In genomic region chr8:71465733-71466132, GRCm38 (mm10) we compare ENCODE assay signal across 9 mouse cellular contexts. TPM values are rescaled to one million over a fixed set of nuclear protein-coding genes. Genes with fewer than 3 reads are reported as not detected.
DNase-seq lines count a peak whose midpoint lies in the region; ATAC-seq and TF ChIP-seq lines count a peak whose summit lies in the region.
"Had no signal": no experiment of that assay in that cellular context is flagged by ENCODE, and none has a peak within 500 bp of the region (broad histone marks: within the 10 kb centered on the region; RNA-seq: fewer than 3 reads in every experiment).

No protein-coding gene starts in this region.

- H3K36me3 ChIP-seq in heart, embryonic 11.5 days (ENCODE audit: control insufficient read depth, insufficient read depth, low read length) = peaks cover 6% of the 10 kb centered on the region
- peaks cover 0 to 13% of the 10 kb centered on the region in 2 experiments; a peak in 1 of 4 replicates for H3K36me3 ChIP-seq in MEL (ENCODE audit: control insufficient read depth in 1 of 2, insufficient read depth in 2 of 2, low read length in 2 of 2)
- peaks cover 6% of the 10 kb centered on the region for H3K36me3 ChIP-seq in heart, embryonic 16.5 days (ENCODE audit: control insufficient read depth, insufficient read depth)
- no peaks in the 10 kb centered on the region; the same call in 1 of the 2 replicates for H3K36me3 ChIP-seq in liver, embryonic 16.5 days (ENCODE audit: control insufficient read depth, insufficient read depth)

- no peak overlapping the region for H3K27ac ChIP-seq in heart, embryonic 11.5 days (ENCODE audit: low read depth, low read length)
- H3K27ac ChIP-seq in MEL (ENCODE audit: control insufficient read depth, low read depth, low read length) = no peak overlapping the region
- H3K27ac ChIP-seq in heart, embryonic 16.5 days (ENCODE audit: low read length) = no peak overlapping the region
- no peak overlapping the region; the same call in 1 of the 2 replicates for H3K27ac ChIP-seq in liver, embryonic 16.5 days (ENCODE audit: low read length)

- no peak for TF ChIP-seq RAD21 in MEL (IDR thresholded peaks at IDR 0.05; ENCODE audit: low read depth, low read length)

- H3K27me3 ChIP-seq in heart, embryonic 11.5 days (ENCODE audit: control insufficient read depth, insufficient read depth, low read length) = peaks cover 16% of the 10 kb centered on the region
- no peaks in the 10 kb centered on the region for H3K27me3 ChIP-seq in MEL (ENCODE audit: control insufficient read depth in 1 of 2, insufficient read depth in 2 of 2, low read length in 2 of 2)
- H3K27me3 ChIP-seq in heart, embryonic 16.5 days (ENCODE audit: control insufficient read depth, insufficient read depth, low read length) = no peaks in the 10 kb centered on the region
- H3K27me3 ChIP-seq in liver, embryonic 16.5 days (ENCODE audit: control insufficient read depth, insufficient read depth, low read depth, low read length) = no peaks in the 10 kb centered on the region
- H3K27me3 ChIP-seq: Patski had no signal

- peak overlapping the region; percentile 81 for H3K9ac ChIP-seq in heart, embryonic 11.5 days (ENCODE audit: low read depth, low read length)
- peak overlapping the region; percentile 80 for H3K9ac ChIP-seq in MEL (ENCODE audit: control insufficient read depth, low read depth, low read length, poor library complexity, severe bottlenecking)
- H3K9ac ChIP-seq in heart, embryonic 16.5 days (ENCODE audit: low read length) = peak overlapping the region; percentile 87
- peak overlapping the region; percentile 87 for H3K9ac ChIP-seq in liver, embryonic 16.5 days (ENCODE audit: low read depth, low read length)

- TF ChIP-seq POLR2A in MEL (IDR thresholded peaks at IDR 0.05; ENCODE audit: control insufficient read depth in 1 of 2, insufficient read depth in 1 of 2, low read depth in 1 of 2, low read length in 2 of 2, poor library complexity in 1 of 2) = no peak

- H3K4me1 ChIP-seq in heart, embryonic 11.5 days (ENCODE audit: control insufficient read depth, insufficient read depth, low read length) = peaks cover 26% of the 10 kb centered on the region
- H3K4me1 ChIP-seq in MEL (ENCODE audit: control insufficient read depth in 1 of 2, insufficient read depth in 2 of 2, low read length in 2 of 2) = peaks cover 0 to 24% of the 10 kb centered on the region in 2 experiments; a peak in 2 of 4 replicates
- H3K4me1 ChIP-seq in heart, embryonic 16.5 days (ENCODE audit: control insufficient read depth, insufficient read depth, low read length) = peaks cover 32% of the 10 kb centered on the region
- peaks cover 41% of the 10 kb centered on the region for H3K4me1 ChIP-seq in liver, embryonic 16.5 days (ENCODE audit: control insufficient read depth, low read depth, low read length)

- 70% methylated on average over 8 of the region's 8 CpGs for WGBS in heart, embryonic 11.5 days (ENCODE audit: insufficient replicate concordance)
- WGBS in heart, embryonic 16.5 days = 63% methylated on average over 8 of the region's 8 CpGs
- 69% methylated on average over 8 of the region's 8 CpGs for WGBS in liver, embryonic 16.5 days (ENCODE audit: insufficient replicate concordance)

- peak overlapping the region; percentile 83 for H3K4me3 ChIP-seq in heart, embryonic 11.5 days (ENCODE audit: low read depth, low read length)
- peak overlapping the region; percentile 68 to 81 for H3K4me3 ChIP-seq in MEL (ENCODE audit: control insufficient read depth in 1 of 2, insufficient read depth in 1 of 2, low read depth in 2 of 2, low read length in 2 of 2)
- peak overlapping the region; percentile 71 for H3K4me3 ChIP-seq in heart, embryonic 16.5 days (ENCODE audit: low read length)
- H3K4me3 ChIP-seq in liver, embryonic 16.5 days (ENCODE audit: low read depth, low read length) = peak overlapping the region; percentile 90

- DNase-seq in heart, postnatal 10 days = no peak
- no peak for DNase-seq in MEL (ENCODE audit: low read depth, low spot score)
- DNase-seq in embryo, embryonic 11 days = no peak
- no peak for DNase-seq in adrenal gland, postnatal 36 days
- no peak for DNase-seq in adrenal gland, postnatal 25 days

- ATAC-seq in heart, embryonic 11.5 days (replicated peaks; ENCODE audit: insufficient number of reproducible peaks, low FRiP score, low TSS enrichment) = no peak
- ATAC-seq in heart, embryonic 16.5 days (replicated peaks; ENCODE audit: extremely low read depth, insufficient read depth, low FRiP score) = no peak
- ATAC-seq in liver, embryonic 16.5 days (ENCODE audit: low read depth) = no peak
- ATAC-seq: Patski had no signal

- H3K9me3 ChIP-seq in heart, embryonic 11.5 days (replicated peaks; ENCODE audit: control insufficient read depth, low read length) = no peaks in the 10 kb centered on the region
- no peaks in the 10 kb centered on the region for H3K9me3 ChIP-seq in MEL (replicated peaks; ENCODE audit: insufficient read depth, low read length)
- H3K9me3 ChIP-seq in heart, embryonic 16.5 days (replicated peaks; ENCODE audit: control insufficient read depth, low read length) = no peaks in the 10 kb centered on the region
- no peaks in the 10 kb centered on the region for H3K9me3 ChIP-seq in liver, embryonic 16.5 days (replicated peaks; ENCODE audit: control insufficient read depth, low read length)

- peaks cover 22% of the 10 kb centered on the region for H3K79me2 ChIP-seq in MEL (ENCODE audit: control insufficient read depth, insufficient read depth, low read length, poor library complexity)

- intact Hi-C loops in heart, postnatal 10 days (cut with DNase I) = no loop called here

- TF ChIP-seq EP300 in MEL (IDR thresholded peaks at IDR 0.05; ENCODE audit: low read depth in 1 of 2, low read length in 2 of 2) = no peak

- H3K4me2 ChIP-seq in heart, embryonic 11.5 days = peak overlapping the region; percentile 90
- H3K4me2 ChIP-seq in heart, embryonic 16.5 days (ENCODE audit: low read depth, low read length) = peak overlapping the region; percentile 78
- H3K4me2 ChIP-seq in liver, embryonic 16.5 days (ENCODE audit: low read depth, low read length) = peak overlapping the region; percentile 96

- TF ChIP-seq CTCF in MEL (IDR thresholded peaks at IDR 0.05 in 2 of 3, conservative IDR thresholded peaks at IDR 0.05 in 1 of 3; ENCODE audit: control insufficient read depth in 1 of 3, insufficient read depth in 1 of 3, low read depth in 2 of 3, low read length in 3 of 3, poor library complexity in 1 of 3, severe bottlenecking in 1 of 3) = no peak

RNA-seq across cellular contexts. Expression of gene Mrpl34, which starts 1.0 kb away (rescaled TPM):
- 163 and 169 TPM in 2 replicates for polyA plus RNA-seq in heart, embryonic 11.5 days (2014; fragmentation: Nextera tagmentation; extraction: Ambion mirVana)
- 100 to 1,000 TPM; 103 to 116 TPM for total RNA-seq in heart, postnatal 10 days (2021)
- total RNA-seq in MEL (2012; rRNA removed) = 123 and 143 TPM in 2 replicates
- polyA plus RNA-seq in MEL (2012; ENCODE audit: insufficient read depth in 1 of 2, insufficient read length in 2 of 2, low read depth in 1 of 2, low replicate concordance in 2 of 2, missing spikeins in 1 of 2) = 100 to 1,000 TPM in 1 of 2 experiments, not detected in 1; 196 TPM
- polyA plus RNA-seq in heart, embryonic 16.5 days (2015; fragmentation: Nextera tagmentation; extraction: Ambion mirVana) = 175 and 192 TPM in 2 replicates
- 87.3 and 88.6 TPM in 2 replicates for polyA plus RNA-seq in liver, embryonic 16.5 days (2015; fragmentation: Nextera tagmentation; extraction: Ambion mirVana)
- 100 to 1,000 TPM in 1 of 2 experiments, 10 to 100 TPM in 1; 91.9 to 111 TPM for total RNA-seq in adrenal gland, postnatal 36 days (2021)
- total RNA-seq in adrenal gland, postnatal 25 days (2021) = 109 and 113 TPM in 2 replicates

RNA-seq across cellular contexts. Expression of gene Abhd8, which starts 2.3 kb away (rescaled TPM):
- polyA plus RNA-seq in heart, embryonic 11.5 days (2014; fragmentation: Nextera tagmentation; extraction: Ambion mirVana) = 17.0 and 20.4 TPM in 2 replicates
- 10 to 100 TPM; 31.7 to 34.6 TPM for total RNA-seq in heart, postnatal 10 days (2021)
- total RNA-seq in MEL (2012; rRNA removed) = 26.3 and 28.5 TPM in 2 replicates
- 10 to 100 TPM in 1 of 2 experiments, not detected in 1; 39.2 TPM for polyA plus RNA-seq in MEL (2012; ENCODE audit: insufficient read depth in 1 of 2, insufficient read length in 2 of 2, low read depth in 1 of 2, low replicate concordance in 2 of 2, missing spikeins in 1 of 2)
- polyA plus RNA-seq in heart, embryonic 16.5 days (2015; fragmentation: Nextera tagmentation; extraction: Ambion mirVana) = 41.7 and 48.7 TPM in 2 replicates
- polyA plus RNA-seq in liver, embryonic 16.5 days (2015; fragmentation: Nextera tagmentation; extraction: Ambion mirVana) = 5.0 and 5.7 TPM in 2 replicates
- 10 to 100 TPM; 56.6 to 81.2 TPM for total RNA-seq in adrenal gland, postnatal 36 days (2021)
- 63.0 and 82.8 TPM in 2 replicates for total RNA-seq in adrenal gland, postnatal 25 days (2021)

RNA-seq across cellular contexts. Expression of gene Dda1, which starts 3.3 kb away (rescaled TPM):
- polyA plus RNA-seq in heart, embryonic 11.5 days (2014; fragmentation: Nextera tagmentation; extraction: Ambion mirVana) = 95.9 and 102 TPM in 2 replicates
- total RNA-seq in heart, postnatal 10 days (2021) = 10 to 100 TPM; 37.8 to 39.1 TPM
- 49.7 and 59.6 TPM in 2 replicates for total RNA-seq in MEL (2012; rRNA removed)
- 100 to 1,000 TPM in 1 of 2 experiments, not detected in 1; 110 TPM for polyA plus RNA-seq in MEL (2012; ENCODE audit: insufficient read depth in 1 of 2, insufficient read length in 2 of 2, low read depth in 1 of 2, low replicate concordance in 2 of 2, missing spikeins in 1 of 2)
- polyA plus RNA-seq in heart, embryonic 16.5 days (2015; fragmentation: Nextera tagmentation; extraction: Ambion mirVana) = 78.2 and 83.7 TPM in 2 replicates
- 32.1 and 32.8 TPM in 2 replicates for polyA plus RNA-seq in liver, embryonic 16.5 days (2015; fragmentation: Nextera tagmentation; extraction: Ambion mirVana)
- 10 to 100 TPM; 57.7 to 62.3 TPM for total RNA-seq in adrenal gland, postnatal 36 days (2021)
- total RNA-seq in adrenal gland, postnatal 25 days (2021) = 62.5 and 64.7 TPM in 2 replicates

RNA-seq across cellular contexts. Expression of gene Ano8, which starts 20.0 kb away (rescaled TPM):
- 0.90 and 1.4 TPM in 2 replicates for polyA plus RNA-seq in heart, embryonic 11.5 days (2014; fragmentation: Nextera tagmentation; extraction: Ambion mirVana)
- total RNA-seq in heart, postnatal 10 days (2021) = 10 to 100 TPM; 14.6 to 15.3 TPM
- 3.5 and 3.9 TPM in 2 replicates for total RNA-seq in MEL (2012; rRNA removed)
- 1 to 10 TPM in 1 of 2 experiments, not detected in 1; 4.8 TPM for polyA plus RNA-seq in MEL (2012; ENCODE audit: insufficient read depth in 1 of 2, insufficient read length in 2 of 2, low read depth in 1 of 2, low replicate concordance in 2 of 2, missing spikeins in 1 of 2)
- 0.37 and 0.76 TPM in 2 replicates for polyA plus RNA-seq in heart, embryonic 16.5 days (2015; fragmentation: Nextera tagmentation; extraction: Ambion mirVana)
- 0.07 and 0.14 TPM in 2 replicates for polyA plus RNA-seq in liver, embryonic 16.5 days (2015; fragmentation: Nextera tagmentation; extraction: Ambion mirVana)
- total RNA-seq in adrenal gland, postnatal 36 days (2021) = 10 to 100 TPM; 14.0 to 15.1 TPM
- total RNA-seq in adrenal gland, postnatal 25 days (2021) = 17.3 and 23.3 TPM in 2 replicates

RNA-seq across cellular contexts. Expression of gene Gtpbp3, which starts 22.2 kb away (rescaled TPM):
- polyA plus RNA-seq in heart, embryonic 11.5 days (2014; fragmentation: Nextera tagmentation; extraction: Ambion mirVana) = 4.8 and 5.3 TPM in 2 replicates
- 10 to 100 TPM; 19.7 to 22.1 TPM for total RNA-seq in heart, postnatal 10 days (2021)
- 45.5 and 49.4 TPM in 2 replicates for total RNA-seq in MEL (2012; rRNA removed)
- polyA plus RNA-seq in MEL (2012; ENCODE audit: insufficient read depth in 1 of 2, insufficient read length in 2 of 2, low read depth in 1 of 2, low replicate concordance in 2 of 2, missing spikeins in 1 of 2) = 10 to 100 TPM in 1 of 2 experiments, not detected in 1; 50.1 TPM
- 12.3 and 12.5 TPM in 2 replicates for polyA plus RNA-seq in heart, embryonic 16.5 days (2015; fragmentation: Nextera tagmentation; extraction: Ambion mirVana)
- polyA plus RNA-seq in liver, embryonic 16.5 days (2015; fragmentation: Nextera tagmentation; extraction: Ambion mirVana) = 5.3 and 5.4 TPM in 2 replicates
- total RNA-seq in adrenal gland, postnatal 36 days (2021) = 10 to 100 TPM; 22.5 to 23.1 TPM
- total RNA-seq in adrenal gland, postnatal 25 days (2021) = 26.5 and 28.7 TPM in 2 replicates
